Mouse (Mus musculus): ENCODE measurements around the gene Obsl1.

Obsl1 gene

DNA sequence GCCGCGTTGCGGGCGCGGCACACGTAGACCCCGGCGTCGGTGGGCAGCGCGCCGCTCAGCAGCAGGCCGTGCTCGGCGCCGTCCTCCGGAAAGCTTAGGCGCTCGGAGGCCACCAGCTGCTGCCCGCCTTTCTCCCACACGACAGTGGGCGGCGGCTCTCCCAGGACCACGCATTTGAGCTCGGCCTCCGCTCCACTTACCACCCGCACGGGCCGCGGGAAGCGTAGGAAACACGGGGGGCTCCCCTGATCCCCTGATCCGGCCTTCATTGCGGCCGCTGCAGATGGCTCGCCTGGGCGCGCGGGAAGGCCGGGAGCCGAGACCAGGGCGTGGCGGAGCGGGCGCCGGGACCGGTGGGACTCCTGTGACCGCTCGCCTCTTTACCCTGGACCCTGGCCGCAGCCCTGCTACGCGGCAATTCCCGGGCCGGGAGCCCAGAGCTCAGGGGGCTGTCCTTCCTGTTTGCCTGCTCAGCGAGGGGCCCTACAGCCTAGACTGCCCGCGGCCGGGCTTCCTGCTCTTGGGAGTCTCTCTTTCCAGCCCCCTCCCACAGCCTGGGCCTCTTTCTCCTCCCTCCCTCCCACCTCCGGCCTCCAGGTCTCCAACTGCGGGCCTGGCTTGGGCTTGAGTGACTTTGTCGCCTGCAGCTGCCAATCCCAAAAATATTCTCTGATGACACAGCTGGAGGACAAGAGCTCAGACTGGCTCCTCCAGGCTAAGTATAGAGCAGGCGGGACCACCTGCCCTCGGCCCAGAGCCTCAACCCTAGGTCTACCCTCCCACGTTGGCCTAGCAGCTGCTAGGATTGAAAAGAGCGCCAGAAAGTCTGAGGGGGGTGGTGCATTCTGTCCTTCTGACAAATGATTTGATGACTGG, at the start of gene Obsl1:
Gene Obsl1, minus strand, starts transcription at position 497 of the 876 bp plus-strand sequence.
- DNase-seq (ENCODE audit: low spot score in 2 of 2), result no peak

DNA sequence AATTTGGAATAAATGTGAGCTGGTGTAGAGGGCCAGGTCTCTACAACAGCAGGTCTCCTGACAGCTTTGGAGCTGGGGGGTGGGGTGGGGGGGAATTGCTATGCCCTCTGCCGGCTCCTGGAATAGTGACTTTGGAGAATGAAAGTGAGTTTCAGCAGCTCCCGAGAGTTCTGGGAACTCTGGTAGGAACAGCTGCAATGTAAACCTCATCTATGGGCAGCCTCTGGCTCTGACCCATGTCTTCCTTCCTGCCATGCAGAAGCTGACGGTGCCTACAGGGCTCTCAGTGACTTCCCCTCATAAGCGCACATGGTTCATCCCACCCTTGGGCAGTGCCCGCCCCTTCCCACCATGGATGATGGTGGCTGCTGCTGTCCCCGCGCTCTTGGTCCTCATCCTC, 49.4 kb upstream of the Obsl1 start:
- no peak for DNase-seq (ENCODE audit: low spot score in 2 of 2)

DNA sequence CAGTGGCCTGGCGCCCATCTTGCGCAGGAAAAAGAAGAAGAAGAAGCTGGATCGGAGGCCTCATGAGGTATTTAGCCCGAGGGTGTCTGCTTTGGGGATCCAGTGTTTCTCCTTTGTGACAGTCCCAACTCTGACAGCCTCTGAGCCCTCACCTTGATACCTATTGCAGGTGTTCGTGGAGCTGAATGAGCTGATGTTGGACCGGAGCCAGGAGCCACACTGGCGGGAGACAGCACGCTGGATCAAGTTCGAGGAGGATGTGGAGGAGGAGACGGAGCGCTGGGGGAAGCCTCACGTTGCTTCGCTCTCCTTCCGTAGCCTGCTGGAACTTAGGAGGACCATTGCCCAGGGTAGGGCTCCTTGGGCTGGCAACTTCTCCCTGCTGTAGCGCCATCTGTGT, 44.3 kb upstream of the Obsl1 start:
- DNase-seq (ENCODE audit: low spot score in 2 of 2), result no peak

DNA sequence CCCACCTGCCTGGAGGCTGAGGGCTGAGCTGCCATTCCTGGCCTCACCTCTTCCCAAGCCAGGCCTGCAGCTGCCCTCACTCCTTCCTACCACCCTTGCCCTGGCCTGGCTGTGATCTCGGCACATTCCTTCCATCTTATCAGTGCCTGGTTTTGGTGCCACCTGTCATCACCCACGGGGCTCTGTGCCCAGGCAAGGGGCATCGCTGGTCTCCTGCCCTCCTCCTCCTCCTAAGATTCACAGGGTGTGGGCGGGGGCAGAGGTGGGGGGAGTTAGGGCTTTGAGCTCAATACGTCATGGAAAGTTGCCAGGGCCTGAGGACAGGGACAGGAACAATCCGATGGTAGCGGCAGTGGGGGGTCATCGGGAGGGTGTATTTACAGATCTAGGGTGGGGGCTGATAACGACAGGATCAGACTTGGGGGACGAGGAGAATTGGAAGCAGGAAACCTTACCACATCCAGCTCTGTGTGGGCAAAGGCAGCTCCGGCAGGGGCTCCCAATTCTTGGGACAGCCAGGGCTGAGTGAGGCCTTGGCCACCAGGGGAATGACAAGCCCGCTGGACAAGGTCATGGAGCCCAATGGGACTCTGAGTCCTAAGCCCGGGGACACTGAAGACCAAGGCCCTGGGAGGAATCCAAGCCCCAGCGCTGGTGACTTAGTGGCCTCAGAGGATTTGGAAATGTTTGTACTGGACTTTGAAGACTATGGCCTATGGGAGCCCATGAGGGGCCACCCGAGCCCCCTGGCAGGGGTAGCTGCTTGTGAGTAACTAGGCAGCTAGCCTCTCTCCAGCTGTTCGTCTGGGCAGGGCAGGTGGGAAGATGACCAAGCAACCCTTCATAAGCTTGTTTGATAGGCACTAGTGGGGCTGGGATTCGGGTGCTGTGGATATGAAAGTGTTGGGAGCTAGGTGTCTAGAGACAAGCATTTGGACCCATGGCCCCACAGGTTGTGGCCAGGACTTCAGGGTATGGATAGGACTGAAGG, 43.3 kb upstream of the Obsl1 start:
- no peak for DNase-seq (ENCODE audit: low spot score in 2 of 2)

DNA sequence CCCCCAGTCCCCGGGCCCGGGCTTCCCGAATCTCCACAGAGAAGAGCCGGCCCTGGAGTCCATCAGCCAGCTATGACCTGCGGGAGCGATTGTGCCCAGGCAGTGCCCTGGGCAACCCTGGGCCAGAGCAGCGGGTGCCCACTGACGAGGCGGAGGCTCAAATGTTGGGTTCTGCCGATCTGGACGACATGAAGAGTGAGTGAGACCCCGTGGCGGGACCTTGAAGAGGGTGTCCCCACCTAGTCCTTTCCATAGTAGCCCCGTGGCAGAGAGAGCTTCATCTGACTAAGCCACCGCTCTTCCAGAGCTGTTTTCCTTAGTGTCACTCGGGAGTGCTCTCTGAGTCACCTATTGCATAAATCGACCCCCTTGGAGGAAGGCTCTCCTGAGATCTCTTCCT, 42.6 kb upstream of the Obsl1 start:
- no peak for DNase-seq (ENCODE audit: low spot score in 2 of 2)

DNA sequence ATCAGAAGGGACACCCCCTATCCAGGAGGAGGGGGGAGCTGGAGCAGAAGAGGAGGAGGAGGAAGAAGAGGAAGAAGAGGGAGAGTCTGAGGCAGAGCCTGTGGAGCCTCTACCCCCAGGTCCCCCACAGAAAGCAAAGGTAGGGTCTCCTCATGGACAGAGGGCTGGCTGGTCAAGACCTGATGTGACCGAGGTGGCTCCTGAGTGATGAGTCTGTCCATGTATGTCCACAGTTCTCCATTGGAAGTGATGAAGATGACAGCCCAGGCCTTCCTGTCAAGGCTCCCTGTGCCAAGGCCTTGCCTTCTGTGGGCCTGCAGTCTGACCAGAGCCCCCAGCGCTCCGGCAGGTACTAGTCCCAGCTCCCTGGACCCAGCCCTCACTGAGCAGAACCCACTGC, 41.8 kb upstream of the Obsl1 start:
- no peak for DNase-seq (ENCODE audit: low spot score in 2 of 2)

DNA sequence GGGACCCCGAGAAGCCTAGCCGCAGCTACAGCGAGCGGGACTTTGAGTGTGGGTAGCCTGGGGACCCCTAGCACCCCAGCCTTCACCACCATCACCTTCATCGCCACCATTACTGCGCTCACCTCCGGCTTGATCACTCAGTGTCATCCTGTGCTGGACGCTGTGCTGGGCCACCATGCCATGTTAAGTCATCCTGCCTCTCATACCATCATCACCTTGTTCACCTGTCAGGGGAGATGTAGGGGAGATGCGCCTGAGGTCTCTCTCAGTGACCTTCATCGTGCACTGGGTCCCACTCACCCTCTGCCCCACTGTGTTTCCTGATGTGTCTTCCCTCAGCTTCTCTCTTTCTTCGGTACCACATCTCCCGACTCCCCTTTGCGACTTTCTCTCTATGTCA, 41.1 kb upstream of the Obsl1 start:
- DNase-seq (ENCODE audit: low spot score in 2 of 2), result no peak

DNA sequence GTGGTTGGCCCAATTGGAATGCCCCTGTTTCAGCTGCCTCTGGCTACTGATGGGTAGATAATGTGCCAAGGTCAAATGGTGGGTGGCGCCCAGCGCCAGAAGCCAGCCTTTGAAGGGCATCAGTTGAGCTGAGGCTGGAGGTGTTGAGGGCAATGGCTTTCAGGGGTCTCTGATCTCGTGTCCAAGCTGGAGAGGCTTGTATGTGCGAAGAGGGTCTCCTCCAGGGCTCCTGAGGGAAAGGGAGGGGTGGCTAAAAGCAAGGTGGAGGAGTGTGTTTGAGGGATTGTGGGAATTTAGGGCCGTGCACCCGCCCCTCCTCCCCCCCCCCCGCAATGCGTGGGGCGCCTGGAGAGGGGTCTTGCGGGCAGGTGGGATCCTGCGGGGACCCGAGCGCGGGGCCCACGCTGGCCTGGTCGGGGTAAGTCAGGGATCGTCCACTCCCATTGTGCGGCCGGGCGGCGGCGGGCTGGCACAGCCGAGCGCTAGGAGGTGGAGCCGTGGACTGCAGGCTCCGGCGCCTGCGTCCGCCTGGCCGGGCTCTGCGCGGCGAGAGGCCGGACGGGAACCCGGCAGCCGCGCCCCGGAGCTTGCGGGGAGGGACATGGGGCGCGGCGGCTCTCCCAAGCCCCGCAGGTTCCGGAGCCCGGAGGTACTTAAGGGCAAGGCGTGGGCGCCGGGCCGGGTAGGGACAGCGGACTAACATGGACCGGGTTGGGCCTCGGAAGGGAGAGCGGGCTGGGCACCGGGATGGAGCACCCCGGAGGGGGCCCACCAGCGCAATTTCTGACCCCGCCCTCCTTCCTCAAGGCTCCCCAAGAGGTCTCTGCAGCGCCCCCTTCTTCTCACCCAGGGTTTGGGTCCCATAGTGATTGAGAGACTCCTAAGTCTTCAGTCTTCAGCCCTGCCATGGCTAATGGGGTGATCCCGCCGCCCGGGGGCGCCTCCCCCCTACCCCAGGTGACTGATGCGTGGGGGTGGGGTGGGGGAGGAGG, 40.0 kb upstream of the Obsl1 start, which contains the start of gene Slc4a3:
Gene Slc4a3, plus strand, starts transcription at position 302 of the 992 bp plus-strand sequence.
- no peak for DNase-seq (ENCODE audit: low spot score in 2 of 2)

DNA sequence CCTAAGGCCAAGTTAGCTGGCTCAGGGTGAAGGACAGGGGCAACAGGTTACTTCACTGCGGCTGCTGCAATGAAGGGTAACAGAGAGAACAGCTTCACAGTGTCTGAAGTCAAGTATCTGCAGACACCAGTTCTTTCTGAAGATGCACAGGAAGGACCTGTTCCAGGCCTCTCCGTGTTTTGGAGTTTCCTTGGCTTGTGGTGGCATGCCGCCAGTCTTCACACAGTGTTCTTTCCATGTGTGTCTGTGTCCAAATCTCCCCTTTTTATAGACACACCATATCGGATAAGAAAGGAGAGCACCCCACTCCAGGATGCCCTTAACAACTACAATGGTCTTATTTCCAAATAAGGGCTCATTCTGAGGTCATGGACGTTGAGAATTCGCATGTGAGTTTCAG, 38.1 kb upstream of the Obsl1 start:
- no peak for DNase-seq (ENCODE audit: low spot score in 2 of 2)

DNA sequence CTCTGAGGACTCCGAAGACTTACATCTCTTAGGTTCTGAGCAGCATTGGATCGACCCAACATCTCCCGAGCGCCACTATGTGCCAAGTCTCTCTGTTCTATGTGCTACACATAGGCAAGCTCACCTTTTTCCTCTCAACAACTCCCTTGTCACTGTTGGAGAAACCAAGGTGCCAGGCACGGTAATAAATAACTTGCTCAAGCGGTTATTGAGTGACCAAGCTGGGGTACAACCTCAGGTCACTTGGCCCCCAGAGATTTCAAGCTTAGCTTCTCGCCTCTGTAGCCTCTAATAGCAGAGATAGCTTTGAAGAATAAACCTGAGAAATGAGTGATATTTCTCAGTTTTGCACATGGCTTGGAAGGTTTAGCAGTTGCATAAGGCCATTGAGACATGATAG, 35.2 kb upstream of the Obsl1 start:
- no peak for DNase-seq (ENCODE audit: low spot score in 2 of 2)

DNA sequence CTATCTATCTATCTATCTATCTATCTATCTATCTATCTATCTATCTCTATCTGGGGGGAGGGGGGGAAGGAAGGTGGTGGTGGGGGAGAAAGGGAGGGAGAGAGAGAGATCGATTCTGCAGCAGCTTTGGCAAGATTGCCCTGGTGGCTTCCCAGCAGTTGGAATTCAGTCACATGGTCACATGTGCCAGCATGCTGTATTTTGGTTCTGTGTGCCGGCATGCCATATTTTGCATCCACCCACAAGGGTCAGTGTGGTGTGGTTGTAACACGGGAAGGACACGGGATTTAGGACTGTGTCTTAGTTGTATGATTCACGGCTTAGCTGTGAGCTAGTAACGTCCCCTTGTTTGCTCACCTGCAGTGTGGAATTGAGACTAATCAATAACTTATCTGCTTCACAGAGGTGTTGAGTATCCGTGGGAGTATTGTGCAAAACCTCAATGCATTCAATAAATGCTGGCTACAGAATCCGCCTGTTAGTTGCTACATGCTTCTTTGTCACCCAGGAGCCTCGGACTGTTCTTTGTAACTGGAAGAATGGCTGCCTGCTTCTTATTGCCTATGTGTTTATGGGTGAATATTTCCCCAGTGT, 32.4 kb upstream of the Obsl1 start:
- DNase-seq (ENCODE audit: low spot score in 2 of 2), result no peak

DNA sequence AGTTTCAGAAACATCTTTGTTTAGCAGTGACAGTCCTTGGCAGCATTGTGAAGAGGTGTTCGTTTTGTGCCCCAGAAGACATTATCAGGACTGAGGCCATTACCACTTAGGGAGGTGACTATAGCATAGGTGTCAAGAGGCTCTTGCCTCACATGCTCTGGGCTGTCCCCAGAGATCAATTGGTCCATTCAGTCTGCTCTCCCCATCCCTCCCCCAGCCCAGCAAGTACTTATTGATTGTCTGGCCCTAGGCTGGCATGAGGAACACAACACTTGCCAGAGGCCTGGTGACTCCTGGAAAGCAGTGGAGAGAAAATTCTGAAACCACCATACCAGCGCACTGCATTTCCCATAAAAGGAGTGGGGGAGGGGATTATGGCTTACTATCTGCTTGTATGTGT, 31.3 kb upstream of the Obsl1 start:
- DNase-seq (ENCODE audit: low spot score in 2 of 2), result no peak

DNA sequence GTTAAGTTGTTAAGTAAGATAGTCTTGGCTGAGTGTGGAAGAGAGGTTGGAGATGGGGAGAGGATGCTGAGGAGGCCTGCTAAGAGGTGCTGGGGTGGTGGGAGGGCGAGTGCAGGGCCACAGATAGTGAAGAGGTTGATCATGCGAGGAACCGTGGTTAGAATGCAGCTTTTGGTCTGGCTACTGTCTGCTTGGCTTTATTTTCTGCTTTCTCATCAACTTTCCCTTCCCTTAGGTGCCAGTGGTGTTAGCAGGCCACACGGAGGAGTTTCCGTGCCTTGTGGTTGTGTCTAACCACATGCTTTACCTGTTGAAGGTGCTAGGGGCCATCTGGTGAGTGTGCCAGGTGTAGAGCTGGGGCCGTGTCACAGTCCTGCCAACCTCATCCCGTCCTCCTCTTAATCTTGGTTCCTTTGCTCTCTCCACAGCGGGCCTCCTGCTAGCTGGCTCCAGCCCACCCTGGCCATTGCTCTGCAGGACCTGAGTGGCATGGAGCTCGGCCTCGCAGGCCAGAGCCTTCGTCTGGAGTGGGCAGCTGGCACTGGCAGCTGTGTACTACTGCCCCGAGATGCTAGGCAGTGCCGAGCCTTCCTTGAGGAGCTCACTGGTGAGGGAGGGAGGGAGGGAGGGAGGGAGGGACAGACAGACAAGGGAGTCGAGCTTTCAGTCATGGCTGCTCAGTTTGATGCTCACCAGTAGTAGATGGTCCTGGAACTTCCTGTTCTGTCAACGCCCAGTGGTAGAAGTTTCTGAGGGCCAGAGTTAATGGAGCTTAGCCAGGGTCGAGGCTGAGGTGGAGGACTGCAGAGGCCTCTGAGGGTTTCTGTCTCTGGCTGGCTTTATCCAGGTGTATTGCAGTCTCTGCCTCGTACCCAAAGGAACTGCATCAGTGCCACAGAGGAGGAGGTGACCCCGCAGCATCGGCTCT, 27.3 kb upstream of the Obsl1 start:
- no peak for DNase-seq (ENCODE audit: low spot score in 2 of 2)

DNA sequence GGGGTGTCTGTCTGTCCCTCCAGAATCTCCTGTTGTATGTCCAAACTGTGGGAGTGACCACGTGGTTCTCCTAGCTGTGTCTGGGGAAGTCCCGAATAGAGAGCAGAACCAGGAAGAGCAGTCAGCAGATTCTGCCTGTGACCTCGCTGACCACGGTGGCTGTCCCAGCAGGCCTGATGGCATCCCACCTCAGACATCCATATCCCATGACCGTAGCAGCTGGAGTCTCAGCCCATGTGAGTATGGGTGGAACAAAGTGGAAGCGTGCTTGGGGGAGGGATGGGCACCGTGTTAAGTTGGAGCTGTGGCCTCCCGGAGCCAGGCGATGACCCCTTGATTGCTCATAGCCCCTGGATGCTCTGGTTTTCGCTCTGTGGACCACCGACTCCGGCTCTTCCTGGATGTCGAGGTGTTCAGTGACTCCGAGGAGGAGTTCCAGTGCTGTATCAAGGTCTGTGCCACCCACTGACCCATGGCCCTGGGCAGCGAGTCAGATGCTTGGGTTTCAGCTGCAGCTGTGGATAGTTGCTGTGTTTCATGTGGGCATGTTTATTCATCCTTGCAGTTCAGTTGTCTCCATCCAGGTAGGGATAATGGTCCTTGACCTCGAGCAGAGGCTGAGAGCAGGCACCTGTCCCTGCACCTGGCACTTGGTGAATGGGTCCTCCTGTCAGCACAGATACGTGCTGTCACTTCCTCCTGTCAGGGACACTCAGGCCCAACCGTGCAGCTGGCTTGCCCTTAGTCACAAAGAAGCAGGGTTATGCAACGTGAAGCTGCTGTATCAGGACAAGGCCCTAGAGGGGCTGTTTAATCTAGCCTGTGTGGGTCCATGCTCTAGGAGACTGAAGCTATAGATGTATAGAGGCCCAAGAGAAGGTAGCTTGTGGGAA, 26.3 kb upstream of the Obsl1 start:
- no peak for DNase-seq (ENCODE audit: low spot score in 2 of 2)

DNA sequence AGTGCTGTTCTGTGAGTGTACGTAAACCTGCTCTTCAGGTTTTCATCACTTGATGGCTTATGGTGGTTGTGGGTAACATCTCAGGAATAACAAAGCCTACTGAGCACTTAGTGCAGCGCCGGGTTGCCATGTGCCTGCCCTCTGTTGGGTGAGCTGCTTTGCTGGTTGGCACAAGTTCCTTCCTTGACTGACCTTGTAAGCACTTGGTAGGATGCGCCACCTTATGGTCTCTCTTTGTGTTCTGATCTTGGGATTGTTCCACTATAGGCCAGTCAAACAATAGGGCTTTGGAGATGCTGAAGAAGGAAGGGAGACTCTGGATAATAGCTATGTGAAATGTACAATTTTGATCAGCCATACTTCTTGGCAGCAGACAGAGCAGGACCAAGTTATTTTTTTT, 24.3 kb upstream of the Obsl1 start:
- DNase-seq (ENCODE audit: low spot score in 2 of 2), result no peak

DNA sequence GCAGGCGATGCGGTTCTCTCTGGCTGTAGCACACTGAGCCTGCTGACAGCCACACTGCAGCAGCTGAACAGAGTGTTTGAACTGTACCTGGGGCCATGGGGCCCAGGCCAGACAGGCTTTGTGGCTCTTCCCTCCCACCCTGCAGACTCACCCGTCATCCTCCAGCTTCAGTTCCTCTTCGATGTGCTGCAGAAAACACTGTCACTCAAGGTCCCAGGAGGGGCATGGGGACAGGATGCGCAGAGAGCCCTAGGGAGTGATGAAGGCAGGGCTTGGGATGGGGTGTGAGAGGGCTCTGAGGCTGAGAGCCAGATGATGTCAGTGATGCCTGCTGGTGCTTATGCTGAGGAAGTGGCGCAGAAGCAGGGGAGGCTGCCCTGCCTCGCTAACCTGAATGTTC, 18.4 kb upstream of the Obsl1 start:
- peak in 1 of 2 experiments; percentile 42 for DNase-seq (ENCODE audit: low spot score in 2 of 2)

DNA sequence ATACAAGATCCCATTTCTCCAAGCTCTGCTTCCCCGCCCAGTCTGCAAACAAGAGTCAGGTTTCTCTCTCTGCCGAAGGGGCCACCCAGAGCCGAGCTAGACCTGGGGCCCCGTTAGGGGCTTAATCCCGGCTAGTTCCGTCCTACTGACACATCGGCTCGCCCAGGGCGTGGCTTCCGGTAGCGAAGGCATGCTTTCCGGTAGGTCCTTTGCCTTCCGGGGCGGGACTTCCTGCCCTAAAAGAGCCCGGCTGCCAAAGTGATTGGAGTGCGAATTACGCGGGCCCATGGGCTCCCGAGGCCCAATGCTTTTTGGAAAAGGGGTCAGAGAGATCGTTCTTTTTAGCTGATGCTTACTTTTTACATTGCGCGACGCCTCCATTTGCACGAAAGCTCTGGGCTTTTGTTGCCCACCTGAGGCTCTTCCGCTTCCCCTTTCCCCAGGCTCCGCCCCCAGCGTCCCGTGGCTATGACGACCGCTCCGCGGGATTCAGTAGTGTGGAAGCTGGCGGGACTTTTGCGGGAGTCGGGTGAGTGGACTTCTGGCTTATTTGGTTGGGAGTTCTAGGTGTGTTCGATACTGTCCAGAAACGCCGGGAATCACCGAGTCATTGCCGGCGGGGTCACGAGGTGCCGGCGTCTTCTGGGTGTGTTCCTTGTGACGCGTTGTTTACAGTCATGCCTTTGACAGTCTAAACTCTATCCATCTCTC, 15.2 kb upstream of the Obsl1 start, which contains the start of gene Stk11ip:
Gene Stk11ip, plus strand, starts transcription at position 209 of the 711 bp plus-strand sequence.
- peak; percentile 73 to 84 for DNase-seq (ENCODE audit: low spot score in 2 of 2)

DNA sequence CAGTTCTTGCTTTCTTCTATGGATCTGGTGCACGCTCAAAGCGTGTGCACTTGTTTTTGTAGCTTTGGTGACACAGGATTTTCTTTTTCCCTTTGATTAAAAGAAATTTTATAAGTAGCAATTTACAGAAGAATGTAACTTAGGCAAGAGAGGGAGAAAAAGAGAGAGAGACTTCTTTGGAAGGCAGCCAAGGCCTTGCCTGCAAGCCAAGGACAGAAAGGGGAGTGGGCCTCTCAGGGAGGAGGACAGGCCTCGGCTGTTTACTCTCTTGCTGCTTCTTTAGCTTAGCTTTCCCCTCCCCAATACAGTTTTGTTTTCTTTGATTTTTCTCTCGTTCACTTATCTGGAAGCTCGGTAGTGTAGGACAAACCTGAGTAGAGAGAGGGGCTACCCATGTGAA, 13.3 kb upstream of the Obsl1 start:
- DNase-seq (ENCODE audit: low spot score in 2 of 2), result no peak
